Mouse (Mus musculus) forebrain, embryonic 15.5 days (tissue): ENCODE measurements around the gene Gal3st2b. TPM values are rescaled to one million over a fixed set of nuclear protein-coding genes. Genes with fewer than 3 reads are reported as not detected.
"Not testable (repeated sequence)": the region's sequence is repeated elsewhere in the genome, so short reads cannot be mapped to it uniquely, and the experiment has no call there.

Source experiments
- ATAC-seq: fragments of 200-750 bp; cut with Nextera tagmentation; replicated peaks from 2 replicates; pipeline ENCODE4 v1.8.0; 2017; ENCODE audit warnings: mild to moderate bottlenecking, moderate TSS enrichment, moderate library complexity
- H3K27ac ChIP-seq: fragments of 300-500 bp; sonication (generic); replicated peaks from 2 replicates; pipeline ENCODE4 v1.5.1; 2015; ENCODE audit warnings: mild to moderate bottlenecking, inconsistent platforms
- H3K27me3 ChIP-seq: fragments of 300-500 bp; sonication (generic); 2 replicates; pipeline ENCODE4 v1.6.1; 2015; ENCODE audit warnings: inconsistent platforms
- H3K36me3 ChIP-seq: fragments of 300-500 bp; sonication (generic); 2 replicates; pipeline ENCODE4 v1.6.1; 2015; ENCODE audit warnings: mild to moderate bottlenecking, inconsistent platforms
- H3K4me1 ChIP-seq: fragments of 300-500 bp; sonication (generic); 2 replicates; pipeline ENCODE4 v1.6.1; 2015; ENCODE audit warnings: inconsistent platforms
- H3K4me2 ChIP-seq: fragments of 300-500 bp; sonication (generic); replicated peaks from 2 replicates; pipeline ENCODE4 v1.6.1; 2015; ENCODE audit warnings: mild to moderate bottlenecking, inconsistent platforms
- H3K4me3 ChIP-seq: fragments of 300-500 bp; sonication (generic); 2 replicates; pipeline ENCODE4 v1.5.1; 2015; ENCODE audit warnings: mild to moderate bottlenecking, inconsistent platforms
- H3K9ac ChIP-seq: fragments of 300-500 bp; sonication (generic); replicated peaks from 2 replicates; pipeline ENCODE4 v1.6.1; 2015; ENCODE audit warnings: mild to moderate bottlenecking, inconsistent platforms
- H3K9me3 ChIP-seq: fragments of 300-500 bp; sonication (generic); 2 replicates; pipeline ENCODE4 v1.6.1; 2016; ENCODE audit warnings: inconsistent platforms
- WGBS: fragments of 180-500 bp; shearing (Covaris S2); methylation state at CpG from one replicate; pipeline ENCODE4 v1.1.7; 2015; ENCODE audit warnings: mixed read lengths; 5-methylcytosine and 5-hydroxymethylcytosine counted together
- polyA plus RNA-seq: library from polyadenylated mRNA; unstranded; fragments of >200 nt; fragmentation: Nextera tagmentation; extraction: Ambion mirVana; gene quantifications from 2 replicates; pipeline ENCODE4 v1.2.1, GENCODE M21; 2015

Gal3st2b gene
- polyA plus RNA-seq, 1 experiment from 2014 or later, result not detected

- H3K27ac ChIP-seq, H3K4me2 ChIP-seq, H3K36me3 ChIP-seq, H3K9ac ChIP-seq, H3K4me1 ChIP-seq, ATAC-seq, H3K27me3 ChIP-seq, H3K4me3 ChIP-seq, H3K9me3 ChIP-seq: not testable (repeated sequence)
- WGBS, result 93% methylated on average over 3 of the region's 3 CpGs
These were observed 4.5 kb downstream of the Gal3st2b start for GRCm38 (mm10) chr1:93922609-93923008.

DNA sequence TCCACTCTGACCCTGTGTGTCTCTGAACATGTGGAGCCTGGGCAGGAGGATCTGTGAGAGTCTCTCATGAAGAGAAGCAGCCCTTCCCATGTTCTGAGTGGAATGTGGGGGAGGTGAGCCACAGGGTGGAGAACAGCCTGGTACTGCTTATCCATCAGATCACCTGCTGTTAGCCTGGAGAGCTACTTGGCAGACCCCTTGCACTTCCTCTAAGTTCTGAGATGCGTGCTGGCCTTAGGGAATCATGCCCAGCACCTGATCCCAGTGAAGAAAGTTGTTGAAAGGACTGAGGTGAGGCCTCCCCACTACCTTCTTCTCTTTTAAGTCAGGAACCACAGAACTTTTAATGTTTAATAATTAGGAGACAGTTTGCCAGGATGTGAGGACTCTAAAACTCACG lies 5.0 kb downstream of the Gal3st2b start:
- not testable (repeated sequence) for H3K4me1 ChIP-seq, H3K36me3 ChIP-seq, H3K9me3 ChIP-seq, H3K9ac ChIP-seq, ATAC-seq, H3K4me3 ChIP-seq, H3K27me3 ChIP-seq, H3K4me2 ChIP-seq, H3K27ac ChIP-seq
- WGBS, result 46% methylated on average over 2 of the region's 2 CpGs

GRCm38 (mm10) chr1:93935378-93935777 lies 17.3 kb downstream of the Gal3st2b start:
- WGBS, result 100% methylated on average over 1 of the region's 1 CpGs
- not testable (repeated sequence) for H3K36me3 ChIP-seq, H3K4me2 ChIP-seq, H3K27me3 ChIP-seq, H3K4me1 ChIP-seq, H3K27ac ChIP-seq, H3K9ac ChIP-seq, ATAC-seq, H3K4me3 ChIP-seq, H3K9me3 ChIP-seq

GRCm38 (mm10) chr1:93937807-93938206 lies 19.7 kb downstream of the Gal3st2b start:
- ATAC-seq, H3K4me2 ChIP-seq, H3K9ac ChIP-seq, H3K27me3 ChIP-seq, H3K4me3 ChIP-seq, H3K9me3 ChIP-seq, H3K4me1 ChIP-seq, H3K27ac ChIP-seq, H3K36me3 ChIP-seq: not testable (repeated sequence)
- no CpG with 5 or more reads among the region's 1 CpGs for WGBS

DNA sequence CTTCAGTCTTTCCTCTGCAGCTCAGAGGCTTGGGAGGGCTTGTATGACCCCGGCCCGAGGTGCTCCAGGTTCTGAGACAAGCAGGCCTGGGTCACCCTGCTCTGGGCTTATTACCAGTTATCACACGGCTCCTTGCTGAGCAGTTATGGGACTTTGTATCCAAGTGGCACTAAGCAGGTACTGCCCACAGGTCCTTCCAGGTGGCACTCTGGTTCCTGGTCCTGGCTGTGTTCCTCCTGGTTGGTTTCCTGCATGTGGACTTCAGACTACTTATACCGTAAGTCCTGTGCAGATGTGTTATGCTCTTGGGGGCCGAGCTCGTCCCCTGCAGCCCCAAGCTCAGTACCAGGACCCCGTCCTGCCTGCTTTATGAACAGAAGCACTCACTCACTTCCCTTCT lies 20.3 kb downstream of the Gal3st2b start:
- H3K9me3 ChIP-seq, H3K9ac ChIP-seq, H3K4me2 ChIP-seq, H3K27me3 ChIP-seq, H3K36me3 ChIP-seq, ATAC-seq, H3K27ac ChIP-seq, H3K4me1 ChIP-seq, H3K4me3 ChIP-seq: not testable (repeated sequence)
- WGBS, result 90% methylated on average over 7 of the region's 7 CpGs

DNA sequence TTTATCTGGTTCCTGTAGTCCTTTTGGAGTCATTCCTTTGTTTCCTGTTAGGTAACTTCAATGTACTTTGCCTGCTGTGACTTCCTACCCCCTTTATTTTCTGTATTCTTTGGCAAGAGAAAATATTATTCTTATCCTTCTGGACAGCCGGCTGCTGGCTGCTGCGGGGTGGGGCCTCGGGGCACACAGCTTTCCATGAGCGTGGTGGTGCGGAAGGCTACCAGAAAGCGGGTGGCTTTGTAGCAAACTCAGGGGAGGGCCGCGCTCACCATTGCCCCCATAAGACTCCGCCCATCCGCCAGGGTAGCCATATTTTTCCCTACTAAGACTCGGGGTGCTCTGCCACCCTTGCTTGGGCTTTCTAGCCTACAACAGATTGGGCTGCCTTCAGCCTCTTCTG lies 31.0 kb downstream of the Gal3st2b start:
- not testable (repeated sequence) for H3K4me3 ChIP-seq, H3K9ac ChIP-seq, H3K27me3 ChIP-seq, H3K9me3 ChIP-seq, H3K4me2 ChIP-seq, H3K36me3 ChIP-seq, H3K27ac ChIP-seq, H3K4me1 ChIP-seq
- 0 out of 2 replicates have a peak, but pooled peaks have one; percentile 48 for ATAC-seq
- WGBS, result no CpG with 5 or more reads among the region's 11 CpGs

GRCm38 (mm10) chr1:93966489-93966888 lies 48.4 kb downstream of the Gal3st2b start:
- not testable (repeated sequence) for H3K4me3 ChIP-seq, H3K9me3 ChIP-seq, H3K27ac ChIP-seq, ATAC-seq, H3K4me2 ChIP-seq, H3K4me1 ChIP-seq, H3K27me3 ChIP-seq, H3K9ac ChIP-seq, H3K36me3 ChIP-seq
- WGBS, result no CpG with 5 or more reads among the region's 1 CpGs

GRCm38 (mm10) chr1:93970380-93970779 lies 52.3 kb downstream of the Gal3st2b start:
- H3K36me3 ChIP-seq, H3K27ac ChIP-seq, H3K4me1 ChIP-seq, H3K9me3 ChIP-seq, H3K4me2 ChIP-seq, H3K4me3 ChIP-seq, H3K27me3 ChIP-seq, ATAC-seq, H3K9ac ChIP-seq: not testable (repeated sequence)
- 58% methylated on average over 3 of the region's 5 CpGs for WGBS

DNA sequence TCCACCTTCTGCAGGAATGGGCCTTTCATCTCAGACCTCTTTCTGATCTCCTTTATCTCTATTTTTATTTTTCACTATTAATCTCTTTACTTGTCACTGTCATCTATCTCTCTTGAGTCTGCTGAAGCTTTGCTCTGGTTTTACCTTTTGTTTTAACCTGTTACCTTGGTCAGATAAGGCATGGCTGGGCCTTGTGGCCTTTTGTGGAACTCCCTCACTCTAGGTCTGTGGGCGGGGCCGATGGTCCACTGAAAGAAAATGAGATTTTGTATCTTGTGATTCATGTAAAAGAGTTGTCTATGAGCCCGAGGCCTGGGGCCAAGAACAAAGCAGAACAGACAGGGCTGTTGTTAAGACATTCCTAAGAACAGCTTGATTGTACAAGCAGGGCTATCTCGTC lies 52.7 kb downstream of the Gal3st2b start:
- H3K36me3 ChIP-seq, H3K4me3 ChIP-seq, ATAC-seq, H3K9ac ChIP-seq, H3K9me3 ChIP-seq, H3K27ac ChIP-seq, H3K4me1 ChIP-seq, H3K27me3 ChIP-seq, H3K4me2 ChIP-seq: not testable (repeated sequence)
- no CpG with 5 or more reads among the region's 4 CpGs for WGBS

- H3K4me1 ChIP-seq, H3K4me3 ChIP-seq, H3K36me3 ChIP-seq, H3K9ac ChIP-seq, H3K4me2 ChIP-seq, H3K27ac ChIP-seq, H3K9me3 ChIP-seq, ATAC-seq, H3K27me3 ChIP-seq: not testable (repeated sequence)
- WGBS, result 82% methylated on average over 2 of the region's 4 CpGs
These were observed 57.7 kb downstream of the Gal3st2b start for GRCm38 (mm10) chr1:93975764-93976163.

DNA sequence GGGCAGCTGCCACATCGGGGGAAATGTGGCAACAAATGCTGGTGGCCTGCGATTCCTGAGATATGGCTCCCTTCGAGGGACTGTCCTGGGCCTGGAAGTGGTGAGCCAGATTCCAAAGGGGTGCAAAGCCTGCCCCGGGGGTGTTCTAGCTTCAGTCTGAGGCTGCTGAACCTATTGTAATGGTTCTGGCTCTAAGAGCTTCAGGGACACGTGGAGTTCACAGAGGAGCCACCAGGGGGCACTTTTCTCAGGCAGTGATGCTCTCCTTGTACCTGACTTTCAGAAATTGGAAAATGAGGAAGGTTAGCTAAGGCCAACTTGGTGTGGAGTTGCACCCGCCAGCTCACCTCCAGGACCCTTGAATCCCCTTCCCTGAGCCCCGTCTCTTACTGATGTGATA lies 60.2 kb downstream of the Gal3st2b start:
- H3K4me1 ChIP-seq, H3K9ac ChIP-seq, H3K27me3 ChIP-seq, H3K36me3 ChIP-seq, H3K9me3 ChIP-seq, H3K27ac ChIP-seq, H3K4me3 ChIP-seq, H3K4me2 ChIP-seq: not testable (repeated sequence)
- no CpG with 5 or more reads among the region's 7 CpGs for whole genome bisulfite sequencing
- 0 out of 2 replicates have a peak, but pooled peaks have one; percentile 11 for ATAC-seq

DNA sequence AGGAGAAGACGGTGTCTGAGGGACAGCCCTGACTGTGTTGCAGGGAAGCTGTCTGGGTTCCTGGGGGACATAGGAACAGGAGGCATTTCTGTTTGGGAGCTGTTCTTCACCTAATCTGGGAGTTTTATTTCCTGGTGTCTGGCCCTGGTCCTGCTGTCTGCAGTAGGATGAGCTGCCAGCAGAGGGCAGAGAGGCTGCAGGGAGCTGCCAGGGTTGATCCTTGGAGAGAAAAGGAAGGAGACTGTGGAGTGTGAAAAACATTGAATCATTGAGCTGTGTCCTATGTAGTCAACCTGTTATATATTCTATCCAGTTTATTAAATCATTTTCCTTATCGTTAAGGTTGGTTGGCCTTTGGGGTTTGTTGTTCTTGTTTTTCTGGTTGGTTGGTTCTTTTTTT lies 62.8 kb downstream of the Gal3st2b start:
- not testable (repeated sequence) for H3K27ac ChIP-seq, H3K4me2 ChIP-seq, H3K4me3 ChIP-seq, H3K9ac ChIP-seq, H3K27me3 ChIP-seq, H3K36me3 ChIP-seq, H3K4me1 ChIP-seq, H3K9me3 ChIP-seq
- peak; percentile 45; the same call in 1 of the 2 replicates for ATAC-seq
- WGBS, result 71% methylated on average over 1 of the region's 2 CpGs

DNA sequence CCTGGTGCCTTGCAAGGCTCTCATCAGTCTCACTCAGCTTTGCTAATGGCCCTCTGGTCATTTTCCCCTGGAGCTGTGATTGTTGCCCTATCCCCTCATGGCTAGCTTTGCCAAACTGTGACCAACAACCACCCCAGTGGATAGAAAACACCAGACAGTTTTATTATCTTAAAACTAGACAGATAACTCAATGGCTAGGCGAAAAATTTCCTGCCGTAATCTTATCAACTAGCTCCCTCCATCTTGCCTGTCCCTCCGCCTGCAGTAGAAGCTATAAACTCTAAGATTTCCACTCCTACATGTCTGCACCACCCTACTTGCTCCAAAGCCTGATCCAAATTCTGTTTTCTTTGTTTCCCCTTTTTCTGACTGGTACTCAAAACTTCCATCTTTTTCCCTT lies 68.1 kb downstream of the Gal3st2b start:
- no peak overlapping the region for H3K9ac ChIP-seq
- WGBS, result 92% methylated on average over 3 of the region's 3 CpGs
- no peak for ATAC-seq

More for the DNA sequence above, 68.1 kb downstream of the Gal3st2b start:
- no peaks in the 10 kb centered on the region for H3K9me3 ChIP-seq
- no peak overlapping the region for H3K4me2 ChIP-seq
- H3K4me3 ChIP-seq, result no peak overlapping the region
- no peak overlapping the region for H3K27ac ChIP-seq
- no peaks in the 10 kb centered on the region for H3K27me3 ChIP-seq
- H3K36me3 ChIP-seq, result no peaks in the 10 kb centered on the region
- H3K4me1 ChIP-seq, result no peaks in the 10 kb centered on the region
